Mouse (Mus musculus) CH12.LX (cell line): ENCODE measurements around the gene Psmg3. TPM values are rescaled to one million over a fixed set of nuclear protein-coding genes. Genes with fewer than 3 reads are reported as not detected.
A peak's percentile ranks its signal among the peaks of the same experiment; 100 is the strongest.

Source experiments
- DNase-seq: peaks from one replicate; pipeline ENCODE4 v3.0.0-alpha.2; 2013; ENCODE audit errors: extremely low read depth
- H3K27ac ChIP-seq: 2 replicates; pipeline ENCODE4 v1.5.1; 2012; ENCODE audit warnings: low read depth, mild to moderate bottlenecking, control low read depth, moderate library complexity; ENCODE audit not compliant: insufficient read depth
- H3K27me3 ChIP-seq: replicated peaks from 2 replicates; pipeline ENCODE3; 2012; ENCODE audit warnings: inconsistent platforms
- H3K36me3 ChIP-seq, 2 experiments: replicated peaks in 1 of 2; 2 replicates each; pipeline versions ENCODE3 to v1.6.1; 2012; ENCODE audit warnings: inconsistent platforms in 1 of 2, low read length in 1 of 2, mild to moderate bottlenecking in 1 of 2, mixed read lengths in 1 of 2, moderate library complexity in 1 of 2; ENCODE audit not compliant: control insufficient read depth in 1 of 2, insufficient read depth in 1 of 2
- H3K4me1 ChIP-seq, 2 experiments: 2 replicates each; pipeline ENCODE4 v1.6.1; 2012; ENCODE audit warnings: inconsistent platforms in 1 of 2, moderate library complexity in 1 of 2; ENCODE audit not compliant: insufficient read depth in 2 of 2, control insufficient read depth in 1 of 2
- H3K4me2 ChIP-seq: 2 replicates; pipeline ENCODE4 v1.6.1; 2012; ENCODE audit warnings: low read depth, mild to moderate bottlenecking, control low read depth; ENCODE audit not compliant: poor library complexity, insufficient read depth, severe bottlenecking
- H3K4me3 ChIP-seq, 3 experiments: fragments of 150-350 bp in 1 of 3; sonication (generic) in 1 of 3; replicated peaks in 1 of 3; 2 replicates each; pipeline versions ENCODE3 to v1.5.1; 2011 to 2012; ENCODE audit warnings: low read depth in 2 of 3, low read length in 2 of 3, mild to moderate bottlenecking in 2 of 3, moderate library complexity in 2 of 3, control low read depth in 1 of 3, improper control_type of control experiment in 1 of 3, inconsistent platforms in 1 of 3, mixed read lengths in 1 of 3; ENCODE audit not compliant: poor library complexity in 1 of 3
- H3K79me2 ChIP-seq: replicated peaks from 2 replicates; pipeline ENCODE4 v1.6.1; 2012; ENCODE audit warnings: mild to moderate bottlenecking, moderate library complexity; ENCODE audit not compliant: control insufficient read depth, poor library complexity, insufficient read depth, severe bottlenecking; ENCODE audit errors: extremely low read depth
- H3K9ac ChIP-seq: 2 replicates; pipeline ENCODE4 v1.6.1; 2012; ENCODE audit warnings: low read depth, mild to moderate bottlenecking, control low read depth, moderate library complexity; ENCODE audit not compliant: insufficient read depth
- H3K9me3 ChIP-seq: replicated peaks from 2 replicates; pipeline ENCODE3; 2012; ENCODE audit warnings: low read length, inconsistent platforms, mixed read lengths
- BHLHE40 ChIP-seq: IDR thresholded peaks from 2 replicates; pipeline ENCODE4 v1.6.1; 2011; ENCODE audit warnings: mild to moderate bottlenecking, low read depth, low read length, improper control_type of control experiment
- CHD1 ChIP-seq: IDR thresholded peaks from 2 replicates; pipeline ENCODE4 v1.6.1; 2012; ENCODE audit warnings: low read depth, low read length, improper control_type of control experiment, inconsistent platforms
- EP300 ChIP-seq: IDR thresholded peaks from 2 replicates; pipeline ENCODE4 v1.6.1; 2011; ENCODE audit warnings: low read length, improper control_type of control experiment
- GABPA ChIP-seq: IDR thresholded peaks from 2 replicates; pipeline ENCODE4 v1.6.1; 2012; ENCODE audit warnings: low read depth, low read length, improper control_type of control experiment, inconsistent platforms; ENCODE audit not compliant: insufficient replicate concordance
- IRF4 ChIP-seq: IDR thresholded peaks from 2 replicates; pipeline ENCODE4 v1.6.1; 2014; ENCODE audit warnings: low read depth, mild to moderate bottlenecking, inconsistent platforms, low read length, improper control_type of control experiment
- JUN ChIP-seq: IDR thresholded peaks from 2 replicates; pipeline ENCODE4 v1.6.1; 2011; ENCODE audit warnings: low read depth, mild to moderate bottlenecking, low read length, improper control_type of control experiment, moderate library complexity; ENCODE audit not compliant: insufficient read depth
- JUND ChIP-seq: conservative IDR thresholded peaks from 2 replicates; pipeline ENCODE4 v1.6.1; 2011; ENCODE audit warnings: low read depth, low read length, improper control_type of control experiment
- KAT2A ChIP-seq: IDR thresholded peaks from 2 replicates; pipeline ENCODE4 v1.6.1; 2012; ENCODE audit warnings: low read length, improper control_type of control experiment, inconsistent platforms; ENCODE audit not compliant: insufficient replicate concordance
- MAZ ChIP-seq: IDR thresholded peaks from 2 replicates; pipeline ENCODE4 v1.6.1; 2012; ENCODE audit warnings: low read depth, mild to moderate bottlenecking, inconsistent platforms, low read length, improper control_type of control experiment, moderate library complexity
- MXI1 ChIP-seq: IDR thresholded peaks from 2 replicates; pipeline ENCODE4 v1.6.1; 2011; ENCODE audit warnings: mild to moderate bottlenecking, low read depth, low read length, improper control_type of control experiment
- SIN3A ChIP-seq: IDR thresholded peaks from 2 replicates; pipeline ENCODE4 v1.6.1; 2012; ENCODE audit warnings: low read length, improper control_type of control experiment, inconsistent platforms
- UBTF ChIP-seq: IDR thresholded peaks from 2 replicates; pipeline ENCODE4 v1.6.1; 2012; ENCODE audit warnings: low read depth, mild to moderate bottlenecking, inconsistent platforms, low read length, improper control_type of control experiment, moderate library complexity
- ZC3H11A ChIP-seq: IDR thresholded peaks from 2 replicates; pipeline ENCODE4 v1.6.1; 2012; ENCODE audit warnings: low read depth, mild to moderate bottlenecking, inconsistent platforms, low read length, improper control_type of control experiment
- ZNF384 ChIP-seq: IDR thresholded peaks from 2 replicates; pipeline ENCODE4 v1.6.1; 2012; ENCODE audit warnings: low read depth, low read length, improper control_type of control experiment, inconsistent platforms
- dilution Hi-C: fragments of 300-500 bp; cut with MboI; formaldehyde crosslinking; loops from 2 replicates; pipeline ENCODE4 v1.14.3; 2020; ENCODE audit warnings: low sequenced_read_pairs; ENCODE audit not compliant: extremely low pct_unique_long_range_greater_than_20kb, extremely low pct_ligation_motif_present
- in situ Hi-C: fragments of 300-500 bp; cut with MboI; formaldehyde crosslinking; loops from 3 replicates; pipeline ENCODE4 v1.14.3; 2019; ENCODE audit warnings: low sequenced_read_pairs, low pct_ligation_motif_present, low pct_unique_long_range_greater_than_20kb, mixed read lengths
- polyA plus RNA-seq: library from polyadenylated mRNA; unstranded; fragments of >175 nt; gene quantifications from 2 replicates; pipeline ENCODE4 v1.2.1, GENCODE M21; 2012; ENCODE audit warnings: low read depth; ENCODE audit not compliant: insufficient read length
- total RNA-seq, 2 experiments: library from RNA; depleted of rRNA; stranded (reverse); fragments of 300-350 nt in 1 of 2; fragments of >200 nt in 1 of 2; gene quantifications; 2 replicates each; pipeline ENCODE4 v1.2.3; 2012 to 2014

Gene Psmg3
- total and polyA plus RNA-seq, 3 experiments: 43.5 to 101 (median 57.3) TPM

DNA sequence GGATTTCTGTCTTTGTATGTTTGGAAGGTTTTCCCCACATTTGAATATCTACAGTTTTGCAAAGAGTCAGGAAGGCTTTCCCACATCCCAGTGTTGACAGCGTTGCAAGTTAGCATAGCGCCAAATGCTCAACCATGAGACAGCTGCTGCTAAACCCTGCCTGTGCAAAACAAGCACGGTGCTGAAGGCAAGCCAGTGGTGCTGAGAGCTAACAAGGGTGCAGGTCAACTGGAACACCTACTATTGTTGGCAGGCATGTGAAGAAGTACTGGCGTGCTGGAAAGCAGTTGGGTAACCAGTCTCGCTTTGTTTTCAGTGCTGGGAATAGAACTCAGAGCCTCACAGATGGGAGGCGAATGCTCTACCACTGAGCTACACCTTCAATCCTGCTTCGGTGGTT lies 9.0 kb upstream of the Psmg3 start:
- H3K36me3 ChIP-seq: no peaks in the 10 kb centered on the region
- no peak overlapping the region for H3K4me3 ChIP-seq
- no peak overlapping the region for H3K27ac ChIP-seq
- no peak overlapping the region for H3K4me2 ChIP-seq
- no peaks in the 10 kb centered on the region for H3K9me3 ChIP-seq
- H3K27me3 ChIP-seq: peaks cover 11% of the 10 kb centered on the region
- in situ Hi-C loops: loop anchor here (10.0 to 25.0 kb wide), 2 partner anchors 452 to 579 kb away; partner anchors contain the start of gene Eif3b
- no peak for DNase-seq
- dilution Hi-C loops: no loop called here
- no peak overlapping the region for H3K9ac ChIP-seq
- no peak for TF ChIP-seq MAZ
- no peak for TF ChIP-seq JUN
- no peak for TF ChIP-seq IRF4
- no peak for TF ChIP-seq UBTF
- no peak for TF ChIP-seq SIN3A
- TF ChIP-seq JUND: no peak
- TF ChIP-seq MXI1: no peak
- no peak for TF ChIP-seq ZC3H11A
- TF ChIP-seq CHD1: no peak
- TF ChIP-seq ZNF384: no peak
- peaks cover 3 to 15% of the 10 kb centered on the region in 2 experiments; a peak in 3 of 4 replicates for H3K4me1 ChIP-seq
- no peaks in the 10 kb centered on the region for H3K79me2 ChIP-seq

DNA sequence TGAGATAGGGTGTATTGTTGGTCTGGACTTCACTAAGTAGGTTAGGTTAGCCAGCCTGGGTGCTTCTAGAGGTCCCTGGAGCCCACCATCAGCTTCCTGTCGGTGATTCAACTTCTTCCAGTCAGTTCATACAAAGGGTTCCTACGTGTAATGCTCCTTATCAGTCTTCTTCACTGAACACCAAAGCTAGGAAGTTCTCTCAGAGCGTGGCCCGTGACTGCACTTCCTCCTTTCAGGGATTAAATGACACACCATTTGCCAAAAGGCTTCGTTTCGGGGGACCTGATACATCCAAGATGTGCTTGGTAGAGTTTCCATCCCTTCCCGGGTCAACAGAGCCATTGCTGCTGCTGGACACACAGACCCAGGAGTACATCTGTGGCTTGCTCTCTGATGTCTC lies 5.4 kb upstream of the Psmg3 start:
- H3K4me3 ChIP-seq: no peak overlapping the region
- in situ Hi-C loops: loop anchor here (5.0 to 25.0 kb wide), 3 partner anchors 135 to 583 kb away; partner anchors contain the start of gene Eif3b
- no peak overlapping the region for H3K4me2 ChIP-seq
- peak; percentile 28 for DNase-seq
- no peak overlapping the region for H3K27ac ChIP-seq
- no peaks in the 10 kb centered on the region for H3K36me3 ChIP-seq
- no peak overlapping the region for H3K9ac ChIP-seq
- dilution Hi-C loops: no loop called here
- peaks cover 2% of the 10 kb centered on the region for H3K9me3 ChIP-seq
- H3K27me3 ChIP-seq: peaks cover 8% of the 10 kb centered on the region
- no peaks in the 10 kb centered on the region for H3K79me2 ChIP-seq
- no peak for TF ChIP-seq EP300
- peak; percentile 59 for TF ChIP-seq BHLHE40
- no peak for TF ChIP-seq GABPA
- 0 out of 2 replicates have a peak, but pooled peaks have one; percentile 16 for TF ChIP-seq IRF4
- no peak for TF ChIP-seq KAT2A
- H3K4me1 ChIP-seq: peaks cover 3 to 22% of the 10 kb centered on the region in 2 experiments; a peak in 3 of 4 replicates
